Mouse (Mus musculus): ENCODE measurements around the gene Fam120a. TPM values are rescaled to one million over a fixed set of nuclear protein-coding genes. Genes with fewer than 3 reads are reported as not detected.
A peak's percentile ranks its signal among the peaks of the same experiment; 100 is the strongest.

The Fam120a gene
- polyA plus RNA-seq, 1 experiment from 2014 or later: 38.0 TPM

DNA sequence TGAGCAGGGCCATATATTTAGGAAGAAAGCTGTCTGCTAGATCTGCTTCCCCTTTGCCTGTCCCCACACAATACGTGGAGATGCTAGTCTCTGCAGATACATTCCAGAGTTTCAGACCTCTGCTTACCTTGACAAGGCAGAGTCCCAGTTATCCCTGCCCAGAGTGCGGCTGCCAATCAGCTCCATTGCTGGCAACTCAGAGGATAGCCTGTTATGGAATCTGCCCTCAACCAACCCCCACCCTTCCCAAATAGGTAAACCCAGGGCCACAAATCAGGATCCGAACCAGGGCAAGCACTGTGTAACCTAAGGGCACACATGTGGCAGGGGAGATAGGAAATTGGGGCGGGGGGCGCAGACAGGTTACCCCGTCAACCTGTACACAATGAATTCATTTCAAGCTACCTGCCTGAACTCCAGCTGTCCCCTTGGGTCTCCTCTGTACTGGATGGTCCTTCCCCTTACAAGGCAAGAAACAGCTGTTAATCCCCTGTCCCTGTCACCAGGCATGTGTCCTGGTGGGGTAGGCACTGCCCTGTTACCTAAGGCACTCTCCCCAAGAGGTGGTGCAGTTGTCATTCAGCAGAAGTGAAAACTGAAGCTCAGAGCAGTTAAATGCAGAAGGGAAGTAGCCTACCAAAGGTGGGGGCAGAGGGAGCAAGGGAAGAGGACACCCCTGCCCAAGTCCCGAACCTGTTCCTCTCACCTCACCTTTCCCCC, 95.8 kb downstream of the Fam120a start:
- H3K27ac ChIP-seq (ENCODE audit: low read depth, low read length): no peak overlapping the region
- H3K4me2 ChIP-seq: peak overlapping the region; percentile 67
- peak overlapping the region; percentile 96 for H3K4me3 ChIP-seq (ENCODE audit: low read depth, low read length)
- WGBS: 66% methylated on average over 7 of the region's 7 CpGs
- no peak for ATAC-seq (replicated peaks; ENCODE audit: low FRiP score)
- H3K9ac ChIP-seq (ENCODE audit: low read depth, low read length): peak overlapping the region; percentile 98
- H3K36me3 ChIP-seq (ENCODE audit: control insufficient read depth, insufficient read depth, low read length): no peaks in the 10 kb centered on the region
- no peaks in the 10 kb centered on the region for H3K27me3 ChIP-seq (replicated peaks; ENCODE audit: control insufficient read depth, insufficient read depth, low read length)
- no peaks in the 10 kb centered on the region for H3K9me3 ChIP-seq (ENCODE audit: control insufficient read depth, low read length)
- no peak for DNase-seq (ENCODE audit: low spot score)
- H3K4me1 ChIP-seq (replicated peaks; ENCODE audit: control insufficient read depth, insufficient read depth, low read length): peaks cover 32% of the 10 kb centered on the region

DNA sequence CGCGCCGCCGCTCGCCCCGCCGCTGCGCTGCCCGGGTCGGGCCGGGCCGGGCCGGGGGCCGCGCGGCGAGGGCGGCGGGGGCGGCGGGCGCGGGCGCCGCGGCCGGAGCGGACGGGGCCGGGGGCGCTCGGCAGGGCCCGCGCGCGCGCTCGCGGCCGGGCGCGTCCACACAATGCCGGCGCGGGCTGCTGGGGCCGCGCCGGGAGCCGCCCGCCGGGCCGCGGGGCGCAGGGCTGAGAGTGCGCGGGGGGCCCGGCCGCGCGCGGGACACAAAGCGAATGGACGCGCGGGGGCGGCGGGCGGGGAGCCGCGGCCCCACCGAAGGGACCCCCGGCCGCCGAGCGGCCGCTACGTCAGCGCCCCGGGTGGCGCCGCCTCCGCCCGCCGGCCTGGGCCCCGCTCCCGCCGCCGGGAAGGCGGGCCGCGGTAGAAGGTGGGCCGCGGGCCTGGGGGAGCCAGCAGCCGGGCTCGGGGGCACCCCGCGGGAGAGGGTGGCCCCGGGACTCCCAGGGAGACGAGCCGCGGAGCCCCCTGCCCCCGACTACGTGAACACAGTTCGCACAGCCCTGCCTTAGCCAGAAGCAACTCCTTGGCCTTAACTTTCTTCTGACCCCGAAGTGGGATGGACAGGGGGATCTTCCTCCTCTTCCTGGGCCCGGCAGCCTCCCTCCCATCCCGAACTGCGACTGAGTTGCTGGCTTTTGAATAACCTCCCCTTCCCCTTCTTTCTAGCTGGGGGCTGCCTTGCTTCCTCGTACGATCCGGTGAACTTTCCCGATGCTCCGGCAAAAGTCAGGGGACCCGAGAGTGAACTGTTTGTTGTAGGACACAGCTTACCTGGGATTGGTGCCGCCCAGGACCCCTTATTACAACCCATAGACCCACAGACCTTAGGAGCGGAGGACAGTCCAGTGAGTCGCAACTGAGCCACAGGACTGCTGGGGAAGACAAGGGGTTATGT, 96.8 kb downstream of the Fam120a start, which contains the start of gene Phf2:
Phf2 (minus strand) TSS at position 349 of the 961 bp plus-strand sequence.
- peak within 1 kb of the TSS; percentile 98 for H3K9ac ChIP-seq (ENCODE audit: low read depth, low read length)
- H3K27me3 ChIP-seq (replicated peaks; ENCODE audit: control insufficient read depth, insufficient read depth, low read length): no peaks in the 10 kb centered on the region
- peak within 1 kb of the TSS; percentile 92 for H3K4me2 ChIP-seq
- DNase-seq (ENCODE audit: low spot score) (peak; percentile 73), ATAC-seq (replicated peaks; ENCODE audit: low FRiP score) (peak; percentile 54)
- no peaks in the 10 kb centered on the region for H3K9me3 ChIP-seq (ENCODE audit: control insufficient read depth, low read length)
- peak within 1 kb of the TSS; percentile 96 for H3K4me3 ChIP-seq (ENCODE audit: low read depth, low read length)
- no peaks in the 10 kb centered on the region for H3K36me3 ChIP-seq (ENCODE audit: control insufficient read depth, insufficient read depth, low read length)
- H3K4me1 ChIP-seq (replicated peaks; ENCODE audit: control insufficient read depth, insufficient read depth, low read length): peaks cover 37% of the 10 kb centered on the region
- H3K27ac ChIP-seq (ENCODE audit: low read depth, low read length): peak within 1 kb of the TSS; percentile 92
- WGBS: under 1% methylated on average over 69 of the region's 117 CpGs

DNA sequence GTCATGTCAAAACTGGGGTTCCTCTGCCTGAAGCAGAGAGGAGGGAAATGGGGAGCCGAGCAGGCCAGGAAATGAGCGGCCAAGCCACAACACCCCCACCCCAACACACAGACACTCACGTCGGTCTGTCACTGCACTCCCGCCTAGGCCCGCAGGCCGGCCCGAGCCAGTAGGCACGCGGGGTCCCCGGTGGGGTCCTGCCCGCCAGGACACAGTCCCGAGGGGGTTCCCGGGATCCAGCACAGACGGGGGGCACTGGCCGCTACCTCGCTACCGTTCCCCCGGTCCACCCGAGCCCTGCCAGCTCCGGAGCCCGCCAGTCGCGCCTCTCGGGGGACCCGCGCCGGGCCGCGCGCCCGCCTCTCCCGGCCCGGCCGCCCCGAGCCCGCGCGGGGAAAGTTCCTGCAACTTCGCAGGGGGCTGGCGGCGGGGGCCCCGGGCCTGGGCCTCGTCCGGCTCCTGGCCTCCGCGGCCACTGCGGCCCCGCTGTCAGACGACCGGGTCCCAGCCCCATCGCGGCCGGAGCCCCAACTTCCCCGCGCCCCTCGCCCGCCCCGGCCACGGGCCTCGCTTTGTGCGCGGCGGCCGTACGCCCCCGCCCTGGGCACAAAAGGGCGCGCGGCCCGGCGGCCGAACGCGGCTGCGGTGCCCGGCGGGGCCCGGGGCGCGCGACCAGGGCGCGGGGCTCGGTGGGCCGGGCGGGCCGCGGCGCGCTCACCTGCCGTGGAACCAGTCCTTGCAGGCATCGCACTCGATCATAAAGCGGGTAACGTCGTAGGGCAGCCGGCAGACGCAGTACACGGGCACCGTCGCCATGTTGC, 97.7 kb downstream of the Fam120a start:
- H3K4me1 ChIP-seq (replicated peaks; ENCODE audit: control insufficient read depth, insufficient read depth, low read length): peaks cover 37% of the 10 kb centered on the region
- H3K36me3 ChIP-seq (ENCODE audit: control insufficient read depth, insufficient read depth, low read length): no peaks in the 10 kb centered on the region
- ATAC-seq (replicated peaks; ENCODE audit: low FRiP score): peak; percentile 42
- peak overlapping the region; percentile 96 for H3K4me3 ChIP-seq (ENCODE audit: low read depth, low read length)
- no peaks in the 10 kb centered on the region for H3K9me3 ChIP-seq (ENCODE audit: control insufficient read depth, low read length)
- peak overlapping the region; percentile 92 for H3K27ac ChIP-seq (ENCODE audit: low read depth, low read length)
- WGBS: under 1% methylated on average over 81 of the region's 102 CpGs
- H3K9ac ChIP-seq (ENCODE audit: low read depth, low read length): peak overlapping the region; percentile 98
- peak overlapping the region; percentile 92 for H3K4me2 ChIP-seq
- DNase-seq (ENCODE audit: low spot score): peak; percentile 71
- no peaks in the 10 kb centered on the region for H3K27me3 ChIP-seq (replicated peaks; ENCODE audit: control insufficient read depth, insufficient read depth, low read length)

DNA sequence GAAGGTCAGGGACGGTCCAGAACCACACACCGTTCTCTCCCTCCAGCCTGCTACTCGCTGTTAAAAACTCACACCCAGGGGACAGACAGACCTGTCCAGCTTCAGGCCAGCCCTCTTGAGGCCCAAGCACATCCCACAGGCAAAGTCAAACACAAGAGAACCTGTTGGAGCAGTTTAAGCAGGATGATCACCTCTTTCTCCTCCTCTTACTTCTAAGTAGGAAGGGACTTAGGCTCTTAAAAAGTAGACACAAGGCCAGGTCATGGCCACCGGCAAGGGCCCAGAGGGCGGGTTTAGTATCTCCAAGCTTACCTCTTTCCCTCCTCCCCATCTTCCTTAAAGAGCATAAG, 98.2 kb downstream of the Fam120a start:
- ATAC-seq (replicated peaks; ENCODE audit: low FRiP score) (peak; percentile 14; the same call in 1 of the 2 replicates), DNase-seq (ENCODE audit: low spot score) (no peak)
- Histone ChIP-seq H3K4me1 (replicated peaks; ENCODE audit: control insufficient read depth, insufficient read depth, low read length) (peaks cover 42% of the 10 kb centered on the region), H3K4me2 (peak overlapping the region; percentile 92), H3K36me3 (ENCODE audit: control insufficient read depth, insufficient read depth, low read length) (no peaks in the 10 kb centered on the region), H3K9me3 (ENCODE audit: control insufficient read depth, low read length) (no peaks in the 10 kb centered on the region), H3K9ac (ENCODE audit: low read depth, low read length) (peak overlapping the region; percentile 98), H3K4me3 (ENCODE audit: low read depth, low read length) (peak overlapping the region; percentile 96), H3K27me3 (replicated peaks; ENCODE audit: control insufficient read depth, insufficient read depth, low read length) (no peaks in the 10 kb centered on the region), H3K27ac (ENCODE audit: low read depth, low read length) (peak overlapping the region; percentile 92)
- 11% methylated on average over 5 of the region's 5 CpGs for WGBS

DNA sequence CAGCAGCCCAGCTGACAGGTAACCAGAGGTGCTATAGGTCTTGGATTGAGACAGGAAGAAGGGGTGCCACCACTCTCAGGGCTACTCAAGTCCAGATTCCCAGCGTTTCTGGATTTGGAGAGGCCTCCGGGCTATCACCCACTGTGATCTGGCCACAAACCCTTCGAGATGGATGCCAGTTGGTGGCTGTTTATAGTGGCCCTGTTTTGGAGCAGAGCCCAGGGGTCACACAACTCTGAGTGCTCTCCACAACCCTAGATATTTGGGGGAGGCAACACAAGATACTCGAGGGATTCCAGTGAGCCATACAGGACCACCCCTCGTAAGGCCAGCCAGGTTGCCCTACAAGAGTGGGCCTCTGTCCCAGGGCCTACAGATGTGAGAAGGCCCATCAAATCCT, 98.7 kb downstream of the Fam120a start:
- H3K27me3 ChIP-seq (replicated peaks; ENCODE audit: control insufficient read depth, insufficient read depth, low read length): no peaks in the 10 kb centered on the region
- peaks cover 42% of the 10 kb centered on the region for H3K4me1 ChIP-seq (replicated peaks; ENCODE audit: control insufficient read depth, insufficient read depth, low read length)
- H3K27ac ChIP-seq (ENCODE audit: low read depth, low read length): no peak overlapping the region
- peak overlapping the region; percentile 98 for H3K9ac ChIP-seq (ENCODE audit: low read depth, low read length)
- peak overlapping the region; percentile 92 for H3K4me2 ChIP-seq
- WGBS: 20% methylated on average over 5 of the region's 5 CpGs
- H3K4me3 ChIP-seq (ENCODE audit: low read depth, low read length): peak overlapping the region; percentile 96
- no peak for DNase-seq (ENCODE audit: low spot score)
- no peaks in the 10 kb centered on the region for H3K9me3 ChIP-seq (ENCODE audit: control insufficient read depth, low read length)
- no peaks in the 10 kb centered on the region for H3K36me3 ChIP-seq (ENCODE audit: control insufficient read depth, insufficient read depth, low read length)
- no peak for ATAC-seq (replicated peaks; ENCODE audit: low FRiP score)

DNA sequence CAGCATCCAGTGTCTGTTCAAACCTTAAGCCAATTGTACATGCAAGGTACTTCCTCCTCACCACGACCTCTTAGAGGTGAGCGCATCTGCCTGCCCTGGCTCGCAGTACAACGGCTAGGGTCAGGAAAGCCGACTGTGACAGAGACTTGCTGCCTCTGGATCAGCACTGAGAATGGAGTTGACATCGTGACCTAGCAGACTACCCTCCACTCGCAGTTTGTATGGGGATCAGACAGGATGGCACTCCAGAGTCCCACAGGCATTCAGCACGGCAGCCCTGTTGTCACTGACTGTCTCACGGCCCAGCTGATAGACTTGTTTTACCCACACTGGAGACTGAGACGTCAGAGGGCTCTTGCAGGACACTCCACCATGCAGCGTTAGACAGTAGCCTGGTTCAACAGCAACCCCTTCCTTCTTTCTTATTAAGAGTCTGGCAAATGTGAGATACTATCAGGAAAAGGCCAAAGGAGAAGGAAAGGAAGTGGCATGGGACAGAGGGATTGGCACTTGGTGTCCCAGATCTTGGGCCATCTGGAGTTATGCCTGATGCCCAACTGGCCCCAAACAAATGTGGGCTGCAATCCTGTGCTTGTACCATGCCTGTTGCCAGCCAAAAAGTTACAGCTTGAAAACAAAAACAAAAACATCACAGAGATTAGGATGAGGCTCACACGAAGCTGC, 103.0 kb downstream of the Fam120a start:
- WGBS: 69% methylated on average over 12 of the region's 12 CpGs
- Histone ChIP-seq H3K9ac (ENCODE audit: low read depth, low read length) (no peak overlapping the region), H3K27me3 (replicated peaks; ENCODE audit: control insufficient read depth, insufficient read depth, low read length) (no peaks in the 10 kb centered on the region), H3K36me3 (ENCODE audit: control insufficient read depth, insufficient read depth, low read length) (no peaks in the 10 kb centered on the region), H3K4me1 (replicated peaks; ENCODE audit: control insufficient read depth, insufficient read depth, low read length) (peaks cover 34% of the 10 kb centered on the region), H3K27ac (ENCODE audit: low read depth, low read length) (no peak overlapping the region), H3K4me3 (ENCODE audit: low read depth, low read length) (no peak overlapping the region), H3K4me2 (no peak overlapping the region), H3K9me3 (ENCODE audit: control insufficient read depth, low read length) (no peaks in the 10 kb centered on the region)
- ATAC-seq (replicated peaks; ENCODE audit: low FRiP score) (no peak), DNase-seq (ENCODE audit: low spot score) (no peak)

DNA sequence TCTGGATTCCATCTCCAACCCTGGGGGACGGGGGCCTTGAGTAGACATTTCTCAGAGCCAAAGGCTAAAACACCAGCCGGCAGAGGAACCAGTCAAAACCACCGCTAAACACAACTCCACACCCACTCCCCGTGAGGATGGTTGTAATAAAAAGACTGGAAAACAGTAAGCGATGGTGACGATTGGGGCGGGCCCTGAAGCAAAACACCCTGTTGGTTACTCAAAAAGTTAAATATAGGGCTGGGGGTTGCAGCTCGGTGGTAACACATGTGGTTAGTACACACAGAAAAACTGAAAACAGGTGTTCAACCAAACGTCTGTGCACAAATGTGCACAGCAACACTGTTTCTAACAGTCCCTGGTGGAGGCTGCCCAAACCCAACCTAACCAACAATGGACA, 104.3 kb downstream of the Fam120a start:
- no peaks in the 10 kb centered on the region for H3K27me3 ChIP-seq (replicated peaks; ENCODE audit: control insufficient read depth, insufficient read depth, low read length)
- H3K27ac ChIP-seq (ENCODE audit: low read depth, low read length): no peak overlapping the region
- ATAC-seq (replicated peaks; ENCODE audit: low FRiP score) (no peak), DNase-seq (ENCODE audit: low spot score) (no peak)
- no peaks in the 10 kb centered on the region for H3K36me3 ChIP-seq (ENCODE audit: control insufficient read depth, insufficient read depth, low read length)
- peaks cover 28% of the 10 kb centered on the region for H3K4me1 ChIP-seq (replicated peaks; ENCODE audit: control insufficient read depth, insufficient read depth, low read length)
- WGBS: 76% methylated on average over 9 of the region's 9 CpGs
- H3K9me3 ChIP-seq (ENCODE audit: control insufficient read depth, low read length): no peaks in the 10 kb centered on the region
- H3K4me3 ChIP-seq (ENCODE audit: low read depth, low read length): no peak overlapping the region
- H3K9ac ChIP-seq (ENCODE audit: low read depth, low read length): no peak overlapping the region
- H3K4me2 ChIP-seq: no peak overlapping the region

DNA sequence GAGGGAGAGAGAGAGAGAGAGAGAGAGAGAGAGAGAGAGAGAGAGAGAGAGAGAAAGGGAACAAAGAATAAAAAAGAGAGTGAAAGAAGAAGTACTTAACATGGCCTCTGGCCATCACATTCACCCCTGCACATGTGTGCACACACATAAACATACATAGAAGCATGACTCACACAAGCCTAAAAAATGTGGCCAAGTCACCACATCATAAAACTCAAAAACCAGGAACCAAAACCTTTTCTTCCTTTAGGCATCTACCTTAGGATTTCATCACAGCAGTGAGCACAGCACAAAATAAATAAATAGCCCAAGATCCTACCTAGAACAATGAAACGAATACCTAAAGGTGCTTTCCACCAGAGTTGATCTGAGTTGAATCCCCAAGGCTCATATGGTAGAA, 105.9 kb downstream of the Fam120a start:
- no peak for DNase-seq (ENCODE audit: low spot score)
- H3K27ac ChIP-seq (ENCODE audit: low read depth, low read length): no peak overlapping the region
- H3K4me1 ChIP-seq (replicated peaks; ENCODE audit: control insufficient read depth, insufficient read depth, low read length): peaks cover 26% of the 10 kb centered on the region
- ATAC-seq (replicated peaks; ENCODE audit: low FRiP score): no peak
- no peak overlapping the region for H3K9ac ChIP-seq (ENCODE audit: low read depth, low read length)
- H3K27me3 ChIP-seq (replicated peaks; ENCODE audit: control insufficient read depth, insufficient read depth, low read length): no peaks in the 10 kb centered on the region
- no peaks in the 10 kb centered on the region for H3K9me3 ChIP-seq (ENCODE audit: control insufficient read depth, low read length)
- no peak overlapping the region for H3K4me3 ChIP-seq (ENCODE audit: low read depth, low read length)
- no peak overlapping the region for H3K4me2 ChIP-seq
- 78% methylated on average over 1 of the region's 1 CpGs for WGBS
- no peaks in the 10 kb centered on the region for H3K36me3 ChIP-seq (ENCODE audit: control insufficient read depth, insufficient read depth, low read length)
